Mouse (Mus musculus) erythroblast, embryonic 14.5 days (primary cell): ENCODE measurements around the gene Arhgap30.

ENCODE experiments used
- GATA1 ChIP-seq: IDR thresholded peaks from 2 replicates; pipeline ENCODE4 v1.6.1; 2012; ENCODE audit warnings: low read length, inconsistent platforms, mixed read lengths
- TAL1 ChIP-seq: IDR thresholded peaks from 3 replicates; pipeline ENCODE4 v1.6.1; 2012; ENCODE audit warnings: low read length, inconsistent platforms, mixed read lengths

- TF ChIP-seq GATA1, result no peak
- TF ChIP-seq TAL1, result no peak
Measured at GRCm38 (mm10) chr1:171358421-171358820, 30.3 kb upstream of the Arhgap30 start.
